Mouse (Mus musculus) urinary bladder, postnatal 4 days (tissue): Measurements from ENCODE around the gene Strada.
"Not testable (repeated sequence)": the region's sequence is repeated elsewhere in the genome, so short reads cannot be mapped to it uniquely, and the experiment has no call there.

Experiments
- DNase-seq, 2 experiments: peaks; one replicate each; pipeline ENCODE4 v3.0.0; 2021 to 2022; ENCODE audit warnings: low spot score in 2 of 2

Gene Strada

DNA sequence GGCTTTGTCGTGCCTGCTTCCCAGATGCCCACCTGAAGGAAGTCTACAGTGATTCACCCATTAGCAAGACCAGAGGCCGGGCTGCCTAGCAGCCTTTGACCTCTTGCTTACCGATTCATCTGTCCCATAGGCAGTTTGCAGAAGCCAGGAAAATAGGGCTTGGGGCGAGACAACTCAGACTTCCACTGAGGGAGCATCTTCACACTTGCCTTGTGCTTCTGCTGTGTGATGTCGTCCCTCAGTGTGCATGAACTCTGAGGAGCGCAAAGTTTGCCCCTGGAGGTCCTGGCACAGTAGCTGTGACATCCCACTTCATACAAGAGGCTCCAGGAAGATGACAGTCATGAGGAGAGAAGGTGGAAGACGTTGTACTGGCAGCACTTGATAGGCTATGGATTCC lies 44.8 kb downstream of the Strada start:
- DNase-seq: no peak

- DNase-seq: no peak
Measured at GRCm38 (mm10) chr11:106156257-106156656, 45.7 kb downstream of the Strada start.

GRCm38 (mm10) chr11:106155761-106156160 lies 46.2 kb downstream of the Strada start:
- no peak for DNase-seq

DNA sequence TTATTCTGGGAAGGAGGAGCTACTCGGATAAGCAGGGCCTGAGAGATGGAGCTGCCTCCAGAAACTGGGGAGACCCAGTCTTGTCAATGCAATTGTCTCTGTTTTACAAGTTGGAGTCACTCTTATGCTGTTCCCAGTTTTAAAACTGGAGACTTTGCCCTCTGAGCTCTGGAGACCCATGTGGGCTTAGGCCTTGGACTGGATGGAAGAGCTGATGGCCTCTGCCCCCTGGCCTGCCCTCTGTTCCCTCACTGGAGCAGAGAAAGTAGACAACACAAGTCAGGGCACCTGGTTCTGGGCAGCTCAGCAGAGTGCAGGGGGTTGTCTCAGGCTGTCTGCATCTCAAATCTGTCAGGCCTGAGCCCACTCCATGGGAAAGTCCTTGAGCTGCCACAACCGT lies 47.2 kb downstream of the Strada start:
- DNase-seq: no peak

GRCm38 (mm10) chr11:106154091-106154490 lies 47.9 kb downstream of the Strada start:
- no peak for DNase-seq

GRCm38 (mm10) chr11:106152132-106152531 lies 49.8 kb downstream of the Strada start:
- DNase-seq: no peak

DNA sequence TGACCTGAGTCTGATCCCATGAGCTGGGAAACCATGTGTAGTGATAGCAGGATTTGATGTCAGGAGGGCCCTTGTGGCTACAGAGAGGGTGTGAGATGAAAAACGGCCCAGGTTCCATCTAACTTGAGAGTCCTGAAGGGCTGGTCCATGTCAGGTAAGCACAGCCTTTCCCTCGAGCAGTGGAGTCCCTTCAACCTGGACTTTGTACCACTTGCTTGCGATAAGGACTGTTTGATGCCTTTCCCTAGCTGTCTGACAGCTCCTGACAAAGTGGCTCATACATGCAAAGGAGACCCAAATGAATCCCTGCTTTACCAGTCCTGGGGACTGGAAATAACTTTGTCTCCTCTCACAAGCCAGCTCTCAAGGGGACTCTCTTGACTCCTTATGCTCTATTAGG lies 50.7 kb downstream of the Strada start:
- DNase-seq: no peak

GRCm38 (mm10) chr11:106134580-106135528 lies 67.1 kb downstream of the Strada start:
- DNase-seq: peak; percentile 64 to 87

DNA sequence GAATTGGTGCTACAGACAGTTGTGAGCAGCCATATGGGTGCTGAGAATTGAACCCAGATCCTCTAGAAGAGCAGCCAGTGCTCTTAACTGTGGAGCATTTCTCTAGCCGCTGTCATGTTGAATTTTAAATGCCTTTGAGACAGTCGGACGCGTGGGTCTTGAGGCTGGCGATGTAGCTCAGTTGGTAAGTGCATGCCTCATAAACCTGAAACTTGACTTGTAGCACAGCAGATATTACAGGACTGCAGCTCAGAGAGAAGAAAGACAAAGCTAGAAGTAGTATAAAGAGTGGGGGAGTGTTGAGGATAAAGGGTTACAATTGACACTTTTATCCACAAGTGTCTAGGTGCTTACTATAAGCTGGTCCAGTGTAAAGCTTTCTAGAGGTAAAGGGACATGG lies 69.5 kb downstream of the Strada start:
- DNase-seq: no peak

GRCm38 (mm10) chr11:106129477-106129876 lies 72.5 kb downstream of the Strada start:
- no peak for DNase-seq

- DNase-seq: not testable (repeated sequence)
Measured at GRCm38 (mm10) chr11:106126727-106127373, 75.1 kb downstream of the Strada start.

GRCm38 (mm10) chr11:106125827-106126226 lies 76.1 kb downstream of the Strada start:
- no peak for DNase-seq

GRCm38 (mm10) chr11:106124784-106125183 lies 77.2 kb downstream of the Strada start:
- no peak for DNase-seq

- no peak for DNase-seq
Measured at GRCm38 (mm10) chr11:106122736-106123135, 79.2 kb downstream of the Strada start.

- DNase-seq: no peak
Measured at GRCm38 (mm10) chr11:106122221-106122620, 79.7 kb downstream of the Strada start.
